8 mouse cellular contexts compared by ENCODE assay signal in genomic region chr11:75511213-75511612, GRCm38 (mm10). TPM values are rescaled to one million over a fixed set of nuclear protein-coding genes. Genes with fewer than 3 reads are reported as not detected.
DNase-seq lines count a peak whose midpoint lies in the region; ATAC-seq and TF ChIP-seq lines count a peak whose summit lies in the region.

No protein-coding gene starts in this region.

- H3K79me2 ChIP-seq in CH12.LX (replicated peaks; ENCODE audit: control insufficient read depth, extremely low read depth, insufficient read depth, poor library complexity, severe bottlenecking), result no peaks in the 10 kb centered on the region

- H3K36me3 ChIP-seq in hindbrain, postnatal 0 days (ENCODE audit: insufficient read depth, low read length), result peaks cover 33% of the 10 kb centered on the region
- H3K36me3 ChIP-seq in hindbrain, embryonic 13.5 days, result peaks cover 45% of the 10 kb centered on the region
- H3K36me3 ChIP-seq in CH12.LX (replicated peaks in 1 of 2; ENCODE audit: control insufficient read depth in 1 of 2, insufficient read depth in 1 of 2, low read length in 1 of 2), result peaks cover 76 to 92% of the 10 kb centered on the region in 2 experiments
- H3K36me3 ChIP-seq in forebrain, embryonic 15.5 days, result peaks cover 33% of the 10 kb centered on the region

- no peak for TF ChIP-seq EP300 in CH12.LX (IDR thresholded peaks at IDR 0.05; ENCODE audit: low read length)

- ATAC-seq in hindbrain, postnatal 0 days, result no peak
- ATAC-seq in hindbrain, embryonic 13.5 days (ENCODE audit: low FRiP score), result no peak
- no peak for ATAC-seq in forebrain, embryonic 15.5 days (replicated peaks)

- no peak for TF ChIP-seq CTCF in hindbrain, postnatal 0 days (IDR thresholded peaks at IDR 0.05; ENCODE audit: low read depth)
- TF ChIP-seq CTCF in CH12.LX (conservative IDR thresholded peaks at IDR 0.05 in 1 of 2, IDR thresholded peaks at IDR 0.05 in 1 of 2; ENCODE audit: low read depth in 2 of 2, low read length in 2 of 2), result no peak

- no peak for TF ChIP-seq RAD21 in CH12.LX (IDR thresholded peaks at IDR 0.05; ENCODE audit: low read depth, low read length)

- in situ Hi-C loops in CH12.LX (cut with MboI; ENCODE audit: low pct_ligation_motif_present, low pct_unique_long_range_greater_than_20kb, low sequenced_read_pairs), result no loop called here

- WGBS in hindbrain, postnatal 0 days, result 78% methylated on average over 6 of the region's 6 CpGs
- WGBS in hindbrain, embryonic 13.5 days, result 90% methylated on average over 6 of the region's 6 CpGs
- WGBS in forebrain, embryonic 15.5 days, result 77% methylated on average over 6 of the region's 6 CpGs

- 0 out of 2 replicates have a peak, but pooled peaks have one; percentile 6 for TF ChIP-seq POLR2A in CH12.LX (IDR thresholded peaks at IDR 0.05; ENCODE audit: low read depth, low read length)

- H3K4me3 ChIP-seq in hindbrain, postnatal 0 days (ENCODE audit: low read length), result no peak overlapping the region
- H3K4me3 ChIP-seq in hindbrain, embryonic 13.5 days, result no peak overlapping the region
- H3K4me3 ChIP-seq in CH12.LX (replicated peaks in 1 of 3; ENCODE audit: low read depth in 2 of 3, low read length in 2 of 3, poor library complexity in 1 of 3), result no peak overlapping the region
- no peak overlapping the region for H3K4me3 ChIP-seq in forebrain, embryonic 15.5 days

- H3K9ac ChIP-seq in hindbrain, postnatal 0 days (replicated peaks; ENCODE audit: low read length), result no peak overlapping the region
- no peak overlapping the region for H3K9ac ChIP-seq in hindbrain, embryonic 13.5 days
- H3K9ac ChIP-seq in CH12.LX (ENCODE audit: insufficient read depth, low read depth), result no peak overlapping the region
- H3K9ac ChIP-seq in forebrain, embryonic 15.5 days (replicated peaks), result no peak overlapping the region

- H3K27ac ChIP-seq in hindbrain, postnatal 0 days, result peak overlapping the region; percentile 87; the same call in 1 of the 2 replicates
- no peak overlapping the region for H3K27ac ChIP-seq in hindbrain, embryonic 13.5 days
- no peak overlapping the region for H3K27ac ChIP-seq in CH12.LX (ENCODE audit: insufficient read depth, low read depth)
- H3K27ac ChIP-seq in forebrain, embryonic 15.5 days (replicated peaks), result no peak overlapping the region

- no peaks in the 10 kb centered on the region for H3K27me3 ChIP-seq in hindbrain, postnatal 0 days (ENCODE audit: insufficient read depth, low read length)
- H3K27me3 ChIP-seq in hindbrain, embryonic 13.5 days, result no peaks in the 10 kb centered on the region
- H3K27me3 ChIP-seq in CH12.LX (replicated peaks), result no peaks in the 10 kb centered on the region
- H3K27me3 ChIP-seq in forebrain, embryonic 15.5 days, result no peaks in the 10 kb centered on the region

- dilution Hi-C loops in CH12.LX (cut with MboI; ENCODE audit: extremely low pct_ligation_motif_present, extremely low pct_unique_long_range_greater_than_20kb, low sequenced_read_pairs), result no loop called here

- H3K4me2 ChIP-seq in hindbrain, postnatal 0 days (ENCODE audit: low read depth, low read length), result no peak overlapping the region
- no peak overlapping the region for H3K4me2 ChIP-seq in hindbrain, embryonic 13.5 days
- H3K4me2 ChIP-seq in CH12.LX (ENCODE audit: insufficient read depth, low read depth, poor library complexity, severe bottlenecking), result no peak overlapping the region
- no peak overlapping the region for H3K4me2 ChIP-seq in forebrain, embryonic 15.5 days (replicated peaks)

- peaks cover 9% of the 10 kb centered on the region for H3K4me1 ChIP-seq in hindbrain, postnatal 0 days (ENCODE audit: insufficient read depth, low read length)
- peaks cover 15% of the 10 kb centered on the region for H3K4me1 ChIP-seq in hindbrain, embryonic 13.5 days (replicated peaks)
- H3K4me1 ChIP-seq in CH12.LX (ENCODE audit: control insufficient read depth in 1 of 2, insufficient read depth in 2 of 2), result no peaks in the 10 kb centered on the region
- peaks cover 15% of the 10 kb centered on the region for H3K4me1 ChIP-seq in forebrain, embryonic 15.5 days

- no peaks in the 10 kb centered on the region for H3K9me3 ChIP-seq in hindbrain, postnatal 0 days (ENCODE audit: low read length)
- H3K9me3 ChIP-seq in hindbrain, embryonic 13.5 days, result no peaks in the 10 kb centered on the region
- H3K9me3 ChIP-seq in CH12.LX (replicated peaks; ENCODE audit: low read length), result peaks cover 7% of the 10 kb centered on the region
- H3K9me3 ChIP-seq in forebrain, embryonic 15.5 days, result no peaks in the 10 kb centered on the region

- DNase-seq in hindbrain, postnatal 0 days (ENCODE audit: low spot score), result no peak
- DNase-seq in CH12.LX (ENCODE audit: extremely low read depth), result no peak
- peak; percentile 68 for DNase-seq in cerebellum, adult 9-11 months
- peak; percentile 68 for DNase-seq in kidney, postnatal 10 days
- DNase-seq in retina, embryonic 14.5 days (ENCODE audit: low spot score), result no peak
- DNase-seq in layer of hippocampus, adult 8-10 months (ENCODE audit: low spot score in 2 of 2), result no peak

TF ChIP-seq in CH12.LX, 34 proteins besides CTCF, POLR2A, EP300 and RAD21:
- no peak for TF ChIP-seq JUN (IDR thresholded peaks at IDR 0.05; ENCODE audit: insufficient read depth, low read depth, low read length)

RNA-seq across cellular contexts. Expression of gene Rilp, which starts 1.3 kb away (rescaled TPM):
- 3.9 and 6.6 TPM in 2 replicates for total RNA-seq in hindbrain, postnatal 0 days (2014; rRNA removed)
- polyA plus RNA-seq in hindbrain, postnatal 0 days (2015; fragmentation: Nextera tagmentation; extraction: Ambion mirVana), result 7.3 and 7.6 TPM in 2 replicates
- 1.4 and 1.5 TPM in 2 replicates for polyA plus RNA-seq in hindbrain, embryonic 13.5 days (2015; fragmentation: Nextera tagmentation; extraction: Ambion mirVana)
- total RNA-seq in CH12.LX (2012; rRNA removed) (0.63 and 0.72 TPM in 2 replicates), CH12.LX (2014; rRNA removed) (0.17 and 0.31 TPM in 2 replicates)
- polyA plus RNA-seq in CH12.LX (2012; ENCODE audit: insufficient read length, low read depth), result 0.76 and 1.1 TPM in 2 replicates
- total RNA-seq in layer of hippocampus, adult 8-10 months (2022), result 1 to 10 TPM; 1.1 to 2.3 (median 1.6) TPM
- polyA plus RNA-seq in forebrain, embryonic 15.5 days (2015; fragmentation: Nextera tagmentation; extraction: Ambion mirVana), result 0.71 and 0.72 TPM in 2 replicates

RNA-seq across cellular contexts. Expression of gene Scarf1, which starts 2.1 kb away (rescaled TPM):
- total RNA-seq in hindbrain, postnatal 0 days (2014; rRNA removed), result 3.3 and 3.7 TPM in 2 replicates
- 3.5 and 3.6 TPM in 2 replicates for polyA plus RNA-seq in hindbrain, postnatal 0 days (2015; fragmentation: Nextera tagmentation; extraction: Ambion mirVana)
- 4.6 and 4.8 TPM in 2 replicates for polyA plus RNA-seq in hindbrain, embryonic 13.5 days (2015; fragmentation: Nextera tagmentation; extraction: Ambion mirVana)
- 0.59 and 0.76 TPM in 2 replicates for total RNA-seq in CH12.LX (2012; rRNA removed)
- 0.24 and 0.28 TPM in 2 replicates for total RNA-seq in CH12.LX (2014; rRNA removed)
- polyA plus RNA-seq in CH12.LX (2012; ENCODE audit: insufficient read length, low read depth), result 0.76 and 0.90 TPM in 2 replicates
- total RNA-seq in layer of hippocampus, adult 8-10 months (2022), result 1 to 10 TPM; 1.1 to 1.6 (median 1.4) TPM
- 3.1 and 3.3 TPM in 2 replicates for polyA plus RNA-seq in forebrain, embryonic 15.5 days (2015; fragmentation: Nextera tagmentation; extraction: Ambion mirVana)

RNA-seq across cellular contexts. Expression of gene Slc43a2, which starts 20.3 kb away (rescaled TPM):
- total RNA-seq in hindbrain, postnatal 0 days (2014; rRNA removed), result 31.3 and 36.2 TPM in 2 replicates
- polyA plus RNA-seq in hindbrain, postnatal 0 days (2015; fragmentation: Nextera tagmentation; extraction: Ambion mirVana), result 17.2 and 17.8 TPM in 2 replicates
- polyA plus RNA-seq in hindbrain, embryonic 13.5 days (2015; fragmentation: Nextera tagmentation; extraction: Ambion mirVana), result 19.7 and 21.0 TPM in 2 replicates
- total RNA-seq in CH12.LX (2012; rRNA removed), result 6.5 and 8.9 TPM in 2 replicates
- 3.5 and 5.0 TPM in 2 replicates for total RNA-seq in CH12.LX (2014; rRNA removed)
- polyA plus RNA-seq in CH12.LX (2012; ENCODE audit: insufficient read length, low read depth), result 6.8 and 8.8 TPM in 2 replicates
- total RNA-seq in layer of hippocampus, adult 8-10 months (2022), result 10 to 100 TPM; 42.6 to 55.5 (median 52.7) TPM
- polyA plus RNA-seq in forebrain, embryonic 15.5 days (2015; fragmentation: Nextera tagmentation; extraction: Ambion mirVana), result 12.1 and 12.6 TPM in 2 replicates

RNA-seq across cellular contexts. Expression of gene Prpf8, which starts 24.6 kb away (rescaled TPM):
- total RNA-seq in hindbrain, postnatal 0 days (2014; rRNA removed), result 118 and 126 TPM in 2 replicates
- polyA plus RNA-seq in hindbrain, postnatal 0 days (2015; fragmentation: Nextera tagmentation; extraction: Ambion mirVana), result 25.9 and 29.4 TPM in 2 replicates
- polyA plus RNA-seq in hindbrain, embryonic 13.5 days (2015; fragmentation: Nextera tagmentation; extraction: Ambion mirVana), result 49.2 and 51.8 TPM in 2 replicates
- total RNA-seq in CH12.LX (2012; rRNA removed) (246 and 255 TPM in 2 replicates), CH12.LX (2014; rRNA removed) (168 and 187 TPM in 2 replicates)
- 298 and 345 TPM in 2 replicates for polyA plus RNA-seq in CH12.LX (2012; ENCODE audit: insufficient read length, low read depth)
- total RNA-seq in layer of hippocampus, adult 8-10 months (2022), result 100 to 1,000 TPM; 129 to 140 (median 135) TPM
- 55.0 and 58.3 TPM in 2 replicates for polyA plus RNA-seq in forebrain, embryonic 15.5 days (2015; fragmentation: Nextera tagmentation; extraction: Ambion mirVana)

RNA-seq across cellular contexts. Expression of gene Tlcd2, which starts 49.7 kb away (rescaled TPM):
- total RNA-seq in hindbrain, postnatal 0 days (2014; rRNA removed), result 1.0 and 3.4 TPM in 2 replicates
- polyA plus RNA-seq in hindbrain, postnatal 0 days (2015; fragmentation: Nextera tagmentation; extraction: Ambion mirVana), result 1.5 and 1.6 TPM in 2 replicates
- 2.7 and 3.4 TPM in 2 replicates for polyA plus RNA-seq in hindbrain, embryonic 13.5 days (2015; fragmentation: Nextera tagmentation; extraction: Ambion mirVana)
- total RNA-seq in CH12.LX (2012; rRNA removed) (0.17 and 0.81 TPM in 2 replicates), CH12.LX (2014; rRNA removed) (not detected in 2 replicates)
- polyA plus RNA-seq in CH12.LX (2012; ENCODE audit: insufficient read length, low read depth), result 0.40 and 0.86 TPM in 2 replicates
- total RNA-seq in layer of hippocampus, adult 8-10 months (2022), result under 1 TPM in 3 of 4 experiments, not detected in 1; 0.43 to 0.45 (median 0.45) TPM
- 0.95 and 1.3 TPM in 2 replicates for polyA plus RNA-seq in forebrain, embryonic 15.5 days (2015; fragmentation: Nextera tagmentation; extraction: Ambion mirVana)

Comparison
In these comparisons a context has a peak if more than half of its experiments do, and no peak if none do; other contexts are left out.
1. DNase-seq: peak in cerebellum, adult 9-11 months (single experiment) and kidney, postnatal 10 days (single experiment); none in hindbrain, postnatal 0 days (single experiment), CH12.LX (single experiment), retina, embryonic 14.5 days (single experiment) and layer of hippocampus, adult 8-10 months (0 of 2).